Mouse (Mus musculus): ENCODE data around the gene Hist1h4n. TPM values are rescaled to one million over a fixed set of nuclear protein-coding genes. Genes with fewer than 3 reads are reported as not detected.
"Not testable (repeated sequence)": the region's sequence is repeated elsewhere in the genome, so short reads cannot be mapped to it uniquely, and the experiment has no call there.

Hist1h4n gene
- polyA plus RNA-seq (2015; fragmentation: Nextera tagmentation; extraction: Ambion mirVana) = 9.4 and 12.8 TPM in 2 replicates

DNA sequence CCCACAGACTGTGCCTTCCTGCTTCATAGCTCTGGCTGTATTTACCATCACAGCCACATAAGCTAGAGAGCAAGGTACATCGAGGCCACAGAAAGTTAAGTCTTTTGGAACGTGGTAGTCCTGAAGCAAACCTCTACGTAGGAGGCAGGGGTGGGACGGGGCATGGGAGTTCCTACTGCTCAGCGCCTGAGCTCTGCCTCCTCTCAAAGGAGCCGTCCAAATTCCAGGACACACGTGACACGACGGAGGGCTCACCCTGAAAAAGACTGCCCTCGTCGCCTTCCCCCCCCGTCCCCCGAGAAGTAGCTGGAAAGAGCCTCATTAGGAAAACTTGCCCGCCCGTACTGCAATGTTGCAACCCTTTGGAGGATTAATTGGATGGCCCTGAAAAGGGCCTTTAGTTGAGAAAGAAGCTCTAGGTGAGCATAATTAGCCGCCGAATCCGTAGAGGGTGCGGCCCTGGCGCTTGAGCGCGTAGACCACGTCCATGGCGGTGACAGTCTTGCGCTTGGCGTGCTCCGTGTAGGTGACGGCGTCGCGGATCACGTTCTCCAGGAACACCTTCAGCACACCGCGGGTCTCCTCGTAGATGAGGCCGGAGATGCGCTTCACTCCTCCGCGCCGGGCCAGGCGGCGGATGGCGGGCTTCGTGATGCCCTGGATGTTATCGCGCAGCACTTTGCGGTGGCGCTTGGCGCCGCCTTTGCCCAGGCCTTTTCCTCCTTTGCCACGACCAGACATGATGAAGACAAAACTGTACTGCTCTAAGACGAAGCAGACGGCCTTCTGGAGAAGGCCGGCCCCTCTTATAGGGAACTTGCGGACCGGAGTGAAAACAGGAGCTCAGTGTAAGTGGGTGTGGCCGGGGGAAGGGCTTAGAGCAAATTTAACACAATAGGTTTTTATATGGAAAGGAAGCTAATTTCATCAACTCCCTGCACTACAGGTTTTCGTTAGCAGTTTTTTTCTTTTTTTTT, at the start of gene Hist1h4n:
Hist1h4n (minus strand) TSS at position 779 of the 977 bp plus-strand sequence.
- H3K9ac ChIP-seq, H3K27ac ChIP-seq, H3K36me3 ChIP-seq, H3K9me3 ChIP-seq, H3K4me1 ChIP-seq, H3K27me3 ChIP-seq: not testable (repeated sequence)
- ATAC-seq (ENCODE audit: insufficient number of reproducible peaks, low FRiP score, low TSS enrichment, low read depth) = peak; percentile 87
- H3K4me2 ChIP-seq = peak within 1 kb of the TSS; percentile 33
- peak within 1 kb of the TSS; percentile 25; the same call in 1 of the 2 replicates for H3K4me3 ChIP-seq
- WGBS = under 1% methylated on average over 26 of the region's 58 CpGs

DNA sequence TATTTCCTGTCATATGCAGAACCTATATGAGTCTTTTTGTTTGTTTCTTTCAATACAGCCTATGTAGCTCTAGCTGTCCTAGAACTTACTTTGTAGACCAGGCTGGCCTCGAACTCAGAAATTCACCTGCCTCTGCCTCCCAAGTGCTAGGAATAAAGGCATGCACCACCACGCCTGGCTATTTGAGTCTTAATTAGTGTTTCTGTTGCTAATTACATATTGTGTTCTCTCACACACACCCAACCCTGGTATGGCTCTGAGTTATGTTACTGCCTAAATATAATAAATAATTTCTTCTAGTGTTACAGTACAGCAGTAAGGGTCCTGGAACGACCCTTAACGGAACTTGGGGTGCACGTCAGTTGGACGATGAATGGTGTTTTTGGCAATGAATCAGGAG, 48.7 kb upstream of the Hist1h4n start:
- no peak overlapping the region for H3K27ac ChIP-seq
- H3K4me3 ChIP-seq = no peak overlapping the region
- no peaks in the 10 kb centered on the region for H3K36me3 ChIP-seq
- WGBS = 78% methylated on average over 6 of the region's 6 CpGs
- H3K9me3 ChIP-seq = no peaks in the 10 kb centered on the region
- no peaks in the 10 kb centered on the region for H3K27me3 ChIP-seq
- H3K4me1 ChIP-seq = no peaks in the 10 kb centered on the region
- H3K4me2 ChIP-seq = no peak overlapping the region
- no peak for ATAC-seq (ENCODE audit: insufficient number of reproducible peaks, low FRiP score, low TSS enrichment, low read depth)
- no peak overlapping the region for H3K9ac ChIP-seq

GRCm38 (mm10) chr13:21865503-21865902, 33.5 kb upstream of the Hist1h4n start:
- not testable (repeated sequence) for H3K4me2 ChIP-seq; H3K9me3 ChIP-seq; H3K4me1 ChIP-seq; H3K36me3 ChIP-seq; H3K27me3 ChIP-seq; ATAC-seq (ENCODE audit: insufficient number of reproducible peaks, low FRiP score, low TSS enrichment, low read depth); H3K4me3 ChIP-seq; H3K9ac ChIP-seq; H3K27ac ChIP-seq
- WGBS = 77% methylated on average over 3 of the region's 3 CpGs

DNA sequence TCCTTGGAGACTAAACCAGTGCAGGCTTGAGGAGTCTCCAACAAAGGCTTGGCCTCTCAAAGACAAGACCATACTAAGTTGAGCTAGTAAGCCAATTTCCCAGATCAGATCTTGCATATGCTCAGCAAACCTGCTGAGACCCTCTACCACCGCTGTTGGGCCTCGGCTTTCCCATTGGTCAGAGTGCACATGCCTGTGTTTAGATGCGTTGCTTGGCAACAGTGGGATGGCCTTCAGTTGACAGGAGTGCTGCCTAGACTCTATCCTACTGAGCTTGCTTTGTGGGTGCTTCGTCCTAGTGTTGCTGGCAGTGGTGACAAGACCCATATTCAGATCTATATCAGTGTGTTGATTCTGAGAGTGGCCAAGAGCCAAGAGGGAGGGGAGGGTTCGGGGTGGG, 29.6 kb upstream of the Hist1h4n start:
- Histone ChIP-seq H3K9me3 (no peaks in the 10 kb centered on the region), H3K36me3 (no peaks in the 10 kb centered on the region), H3K4me3 (no peak overlapping the region), H3K27ac (no peak overlapping the region), H3K27me3 (no peaks in the 10 kb centered on the region), H3K4me1 (no peaks in the 10 kb centered on the region), H3K4me2 (no peak overlapping the region), H3K9ac (no peak overlapping the region)
- ATAC-seq (ENCODE audit: insufficient number of reproducible peaks, low FRiP score, low TSS enrichment, low read depth) = no peak
- 15% methylated on average over 5 of the region's 5 CpGs for WGBS

DNA sequence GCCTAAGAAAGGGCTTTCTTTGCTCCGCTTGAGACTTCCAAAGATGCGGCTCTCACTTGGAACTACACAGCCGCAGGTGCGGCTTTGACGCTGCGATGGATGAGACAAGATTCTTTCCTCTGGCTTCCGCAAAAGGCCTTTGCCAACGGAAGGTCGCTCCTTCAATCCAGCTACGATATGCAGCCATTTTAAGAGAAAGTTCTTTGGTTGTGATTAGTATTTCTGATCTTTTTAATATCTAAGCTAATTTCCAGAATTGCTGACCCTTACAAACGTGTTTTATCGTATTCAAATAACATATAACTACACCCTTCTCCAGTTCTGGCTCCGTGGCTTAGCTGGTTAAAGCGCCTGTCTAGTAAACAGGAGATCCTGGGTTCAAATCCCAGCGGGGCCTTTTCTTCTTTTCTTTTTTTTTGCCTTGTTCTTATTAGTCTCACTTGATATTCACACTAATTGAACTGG, 23.7 kb upstream of the Hist1h4n start:
- no peaks in the 10 kb centered on the region for H3K9me3 ChIP-seq
- no peaks in the 10 kb centered on the region for H3K27me3 ChIP-seq
- no peaks in the 10 kb centered on the region for H3K36me3 ChIP-seq
- H3K4me3 ChIP-seq = peak overlapping the region; percentile 37
- WGBS = 3% methylated on average over 15 of the region's 15 CpGs
- ATAC-seq (ENCODE audit: insufficient number of reproducible peaks, low FRiP score, low TSS enrichment, low read depth) = no peak
- no peaks in the 10 kb centered on the region for H3K4me1 ChIP-seq
- H3K27ac ChIP-seq = no peak overlapping the region
- H3K4me2 ChIP-seq = peak overlapping the region; percentile 42
- no peak overlapping the region for H3K9ac ChIP-seq

- ATAC-seq (ENCODE audit: insufficient number of reproducible peaks, low FRiP score, low TSS enrichment, low read depth) = no peak
Observed at GRCm38 (mm10) chr13:21855146-21855545, 23.1 kb upstream of the Hist1h4n start.

GRCm38 (mm10) chr13:21852215-21852945, 20.4 kb upstream of the Hist1h4n start:
- H3K9ac ChIP-seq = no peak overlapping the region
- ATAC-seq (ENCODE audit: insufficient number of reproducible peaks, low FRiP score, low TSS enrichment, low read depth) = no peak
- no peaks in the 10 kb centered on the region for H3K27me3 ChIP-seq
- H3K4me3 ChIP-seq = no peak overlapping the region
- H3K9me3 ChIP-seq = no peaks in the 10 kb centered on the region
- H3K4me2 ChIP-seq = no peak overlapping the region
- H3K4me1 ChIP-seq = no peaks in the 10 kb centered on the region
- no peak overlapping the region for H3K27ac ChIP-seq
- WGBS = 64% methylated on average over 3 of the region's 3 CpGs
- H3K36me3 ChIP-seq = no peaks in the 10 kb centered on the region

More at GRCm38 (mm10) chr13:21855146-21855545, 23.1 kb upstream of the Hist1h4n start:
- Histone ChIP-seq H3K4me2 (0 out of 2 replicates have a peak overlapping the region, but pooled peaks have one; percentile 42), H3K27me3 (no peaks in the 10 kb centered on the region), H3K9ac (no peak overlapping the region), H3K4me1 (no peaks in the 10 kb centered on the region), H3K27ac (no peak overlapping the region), H3K9me3 (no peaks in the 10 kb centered on the region), H3K36me3 (no peaks in the 10 kb centered on the region), H3K4me3 (peak overlapping the region; percentile 37)
- WGBS = 4% methylated on average over 11 of the region's 11 CpGs

- not testable (repeated sequence) for H3K4me1 ChIP-seq; H3K9ac ChIP-seq; H3K27ac ChIP-seq; H3K36me3 ChIP-seq; H3K9me3 ChIP-seq; H3K27me3 ChIP-seq; H3K4me3 ChIP-seq; ATAC-seq (ENCODE audit: insufficient number of reproducible peaks, low FRiP score, low TSS enrichment, low read depth); H3K4me2 ChIP-seq
- 45% methylated on average over 1 of the region's 1 CpGs for WGBS
Observed at GRCm38 (mm10) chr13:21850696-21851095, 18.7 kb upstream of the Hist1h4n start.

DNA sequence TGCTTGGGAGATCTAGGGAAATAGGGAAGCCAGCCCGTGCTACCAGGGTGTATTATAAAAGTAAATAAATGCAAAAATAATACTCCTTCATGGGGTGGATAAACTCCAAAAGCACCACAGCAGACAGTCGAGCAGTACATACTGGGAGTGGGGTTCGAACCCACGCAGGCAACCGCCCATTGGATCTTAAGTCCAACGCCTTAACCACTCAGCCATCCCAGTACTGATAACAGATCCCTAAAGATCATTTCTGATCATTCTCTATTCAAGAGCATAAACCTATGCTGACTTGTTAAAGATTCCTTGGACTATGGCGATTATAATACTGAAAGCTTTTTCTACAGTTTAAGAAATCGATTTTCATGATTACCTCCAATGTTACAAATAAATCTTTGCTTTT, 15.9 kb upstream of the Hist1h4n start:
- ATAC-seq (ENCODE audit: insufficient number of reproducible peaks, low FRiP score, low TSS enrichment, low read depth) = no peak
- WGBS = 30% methylated on average over 8 of the region's 8 CpGs

GRCm38 (mm10) chr13:21846356-21846755, 14.4 kb upstream of the Hist1h4n start:
- not testable (repeated sequence) for H3K36me3 ChIP-seq; H3K27me3 ChIP-seq; H3K4me1 ChIP-seq; H3K4me3 ChIP-seq; ATAC-seq (ENCODE audit: insufficient number of reproducible peaks, low FRiP score, low TSS enrichment, low read depth); H3K27ac ChIP-seq; H3K9ac ChIP-seq; H3K4me2 ChIP-seq; H3K9me3 ChIP-seq

More for the DNA sequence above, 15.9 kb upstream of the Hist1h4n start:
- Histone ChIP-seq H3K27me3 (no peaks in the 10 kb centered on the region), H3K4me2 (no peak overlapping the region), H3K4me1 (no peaks in the 10 kb centered on the region), H3K36me3 (no peaks in the 10 kb centered on the region), H3K9me3 (no peaks in the 10 kb centered on the region), H3K9ac (no peak overlapping the region), H3K27ac (no peak overlapping the region), H3K4me3 (no peak overlapping the region)

- H3K9ac ChIP-seq; H3K9me3 ChIP-seq; H3K27me3 ChIP-seq; H3K4me2 ChIP-seq; ATAC-seq (ENCODE audit: insufficient number of reproducible peaks, low FRiP score, low TSS enrichment, low read depth); H3K4me3 ChIP-seq; H3K36me3 ChIP-seq; H3K4me1 ChIP-seq; H3K27ac ChIP-seq: not testable (repeated sequence)
- no CpG with 5 or more reads among the region's 4 CpGs for WGBS
Observed at GRCm38 (mm10) chr13:21840508-21840907, 8.5 kb upstream of the Hist1h4n start.

GRCm38 (mm10) chr13:21833461-21833860, 1.5 kb upstream of the Hist1h4n start, which contains the start of the genes Hist1h2ap and Hist1h2br:
Hist1h2ap (minus strand) TSS chr13:21833507.
Hist1h2br (plus strand) TSS chr13:21833743.
- not testable (repeated sequence) for H3K4me1 ChIP-seq, H3K27ac ChIP-seq, H3K9me3 ChIP-seq, H3K4me3 ChIP-seq, H3K27me3 ChIP-seq, H3K4me2 ChIP-seq, H3K36me3 ChIP-seq, H3K9ac ChIP-seq
- peak; percentile 93 for ATAC-seq (ENCODE audit: insufficient number of reproducible peaks, low FRiP score, low TSS enrichment, low read depth)
- WGBS = no CpG with 5 or more reads among the region's 24 CpGs
